Mouse (Mus musculus) E14TG2a.4 (cell line): ENCODE data around the gene Gm17581.

Experiments used
- H3K27me3 ChIP-seq: 2 replicates; pipeline ENCODE4 v1.6.1; 2014; ENCODE audit warnings: low read length, control low read depth; ENCODE audit not compliant: insufficient read depth
- H3K36me3 ChIP-seq: 2 replicates; pipeline ENCODE4 v1.6.1; 2014; ENCODE audit warnings: low read length, control low read depth; ENCODE audit not compliant: insufficient read depth
- H3K4me1 ChIP-seq: replicated peaks from 2 replicates; pipeline ENCODE4 v1.6.1; 2014; ENCODE audit warnings: low read depth, low read length, control low read depth
- H3K4me3 ChIP-seq: replicated peaks from 2 replicates; pipeline ENCODE4 v1.5.1; 2014; ENCODE audit warnings: mild to moderate bottlenecking, low read length
- H3K9me3 ChIP-seq: 2 replicates; pipeline ENCODE4 v1.6.1; 2014; ENCODE audit warnings: low read length, control low read depth
- CTCF ChIP-seq: conservative IDR thresholded peaks from 2 replicates; pipeline ENCODE4 v1.5.1; 2014; ENCODE audit warnings: low read length
- NANOG ChIP-seq: IDR thresholded peaks from 2 replicates; pipeline ENCODE4 v1.6.1; 2014; ENCODE audit warnings: borderline replicate concordance, low read length, mixed read lengths
- POU5F1 ChIP-seq: IDR thresholded peaks from 2 replicates; pipeline ENCODE4 v1.6.1; 2014; ENCODE audit warnings: low read length, borderline replicate concordance

The Gm17581 gene

DNA sequence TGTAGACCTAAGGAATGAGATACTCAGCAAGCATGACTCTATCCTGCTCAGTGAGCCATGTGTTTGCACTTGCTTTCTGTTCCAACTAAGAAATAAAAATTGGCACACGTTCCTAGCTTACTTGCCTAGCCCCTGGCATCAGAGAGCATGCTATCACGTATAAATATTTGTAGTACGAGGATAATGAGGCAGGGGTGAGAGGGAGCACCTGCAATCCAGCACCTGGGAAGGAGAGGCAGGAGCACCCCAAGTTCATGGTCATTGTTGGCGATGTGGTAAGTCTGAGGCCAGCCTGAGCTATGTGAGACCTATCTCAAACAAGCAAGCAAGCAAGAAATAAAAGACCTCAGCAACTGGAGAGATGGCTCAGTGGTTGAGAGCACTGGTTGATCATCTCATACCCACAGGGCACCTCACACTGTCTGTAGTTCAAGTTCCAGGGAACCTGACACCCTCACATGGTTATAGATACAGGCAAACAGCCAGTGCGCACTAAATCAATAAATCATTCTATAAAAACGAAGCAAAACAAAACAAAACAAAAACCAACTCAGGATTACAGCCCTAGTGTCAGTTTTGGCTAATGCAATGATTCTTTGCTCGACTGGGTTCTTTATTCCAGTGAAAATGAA is 7.8 kb downstream of the Gm17581 start:
- TF ChIP-seq CTCF (no peak), NANOG (no peak), POU5F1 (no peak)
- no peaks in the 10 kb centered on the region for H3K9me3 ChIP-seq

DNA sequence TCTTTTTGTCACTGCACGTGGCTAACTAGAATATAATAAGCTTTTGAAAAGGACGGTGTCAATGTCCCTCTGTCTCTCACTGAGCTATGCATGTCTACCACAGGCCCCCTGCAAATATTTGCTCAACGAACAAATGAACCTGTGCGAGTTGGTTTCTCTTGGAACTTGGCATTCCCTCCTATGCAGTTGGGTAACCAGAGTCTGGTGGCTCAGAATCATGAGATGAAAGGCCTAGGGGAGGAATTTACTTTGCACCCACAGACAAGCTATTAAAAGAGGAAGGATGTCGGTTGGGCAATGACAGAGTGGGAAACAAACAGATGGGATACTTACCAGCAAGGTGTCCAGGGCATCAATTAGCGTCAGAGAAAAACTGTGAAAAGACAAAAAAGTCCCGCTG is 9.4 kb downstream of the Gm17581 start:
- Histone ChIP-seq H3K36me3 (peaks cover 37% of the 10 kb centered on the region), H3K9me3 (no peaks in the 10 kb centered on the region), H3K4me3 (no peak overlapping the region), H3K27me3 (no peaks in the 10 kb centered on the region), H3K4me1 (peaks cover 26% of the 10 kb centered on the region)
- no peak for TF ChIP-seq CTCF
- TF ChIP-seq NANOG: no peak
- TF ChIP-seq POU5F1: no peak

More for the DNA sequence above, 7.8 kb downstream of the Gm17581 start:
- H3K4me1 ChIP-seq: peaks cover 16% of the 10 kb centered on the region
- H3K27me3 ChIP-seq: no peaks in the 10 kb centered on the region
- H3K36me3 ChIP-seq: peaks cover 23% of the 10 kb centered on the region
- H3K4me3 ChIP-seq: peak overlapping the region; percentile 94

- H3K4me3 ChIP-seq: no peak overlapping the region
- peaks cover 52% of the 10 kb centered on the region for H3K36me3 ChIP-seq
- peaks cover 20% of the 10 kb centered on the region for H3K4me1 ChIP-seq
- H3K27me3 ChIP-seq: no peaks in the 10 kb centered on the region
- H3K9me3 ChIP-seq: no peaks in the 10 kb centered on the region
- TF ChIP-seq CTCF (no peak), NANOG (no peak), POU5F1 (no peak)
These were observed 11.1 kb downstream of the Gm17581 start for GRCm38 (mm10) chr2:155724526-155724925.

DNA sequence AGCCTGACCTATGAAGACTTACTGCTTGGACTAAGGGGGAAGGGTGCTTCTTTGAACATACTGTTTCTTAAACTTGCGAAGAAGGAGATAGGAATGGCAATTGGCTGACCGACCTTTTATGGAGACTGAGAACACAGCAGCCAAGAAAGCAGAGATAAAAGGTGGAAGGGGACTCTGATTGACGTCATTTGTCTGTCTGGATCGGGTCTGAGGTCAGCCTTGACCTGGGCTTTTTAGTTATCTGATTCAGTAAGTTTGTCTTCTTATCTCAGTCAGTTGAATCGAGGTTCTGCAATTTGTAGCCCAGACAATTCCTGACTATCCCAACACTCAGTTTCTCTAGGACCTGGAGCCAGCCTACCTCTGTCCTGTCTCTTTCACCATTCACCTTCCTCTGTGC is 11.6 kb downstream of the Gm17581 start:
- Histone ChIP-seq H3K4me3 (no peak overlapping the region), H3K9me3 (no peaks in the 10 kb centered on the region), H3K4me1 (peaks cover 19% of the 10 kb centered on the region), H3K36me3 (peaks cover 56% of the 10 kb centered on the region), H3K27me3 (no peaks in the 10 kb centered on the region)
- TF ChIP-seq POU5F1 (no peak), CTCF (no peak), NANOG (no peak)

DNA sequence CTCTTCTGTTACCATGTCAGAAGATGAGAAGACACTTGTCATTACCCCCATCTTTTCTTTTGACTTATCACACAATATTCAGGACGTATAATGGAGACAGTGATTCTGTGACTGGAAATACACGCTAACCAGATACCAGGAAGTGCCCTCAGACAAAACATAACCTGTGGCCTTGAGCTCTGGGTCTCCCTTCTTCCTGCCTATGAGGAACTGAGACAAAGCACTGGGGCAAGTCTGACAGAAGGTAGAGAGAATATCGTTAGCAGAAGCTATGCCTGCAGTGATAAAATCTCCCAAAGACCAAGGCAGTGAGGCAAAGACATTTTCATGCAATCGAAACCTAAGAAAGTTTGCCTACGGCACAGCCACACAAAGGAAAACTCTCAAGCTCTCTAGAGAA is 15.1 kb downstream of the Gm17581 start:
- Histone ChIP-seq H3K4me1 (peaks cover 15% of the 10 kb centered on the region), H3K4me3 (no peak overlapping the region), H3K27me3 (no peaks in the 10 kb centered on the region), H3K36me3 (peaks cover 70% of the 10 kb centered on the region), H3K9me3 (no peaks in the 10 kb centered on the region)
- TF ChIP-seq NANOG (no peak), POU5F1 (no peak), CTCF (no peak)

DNA sequence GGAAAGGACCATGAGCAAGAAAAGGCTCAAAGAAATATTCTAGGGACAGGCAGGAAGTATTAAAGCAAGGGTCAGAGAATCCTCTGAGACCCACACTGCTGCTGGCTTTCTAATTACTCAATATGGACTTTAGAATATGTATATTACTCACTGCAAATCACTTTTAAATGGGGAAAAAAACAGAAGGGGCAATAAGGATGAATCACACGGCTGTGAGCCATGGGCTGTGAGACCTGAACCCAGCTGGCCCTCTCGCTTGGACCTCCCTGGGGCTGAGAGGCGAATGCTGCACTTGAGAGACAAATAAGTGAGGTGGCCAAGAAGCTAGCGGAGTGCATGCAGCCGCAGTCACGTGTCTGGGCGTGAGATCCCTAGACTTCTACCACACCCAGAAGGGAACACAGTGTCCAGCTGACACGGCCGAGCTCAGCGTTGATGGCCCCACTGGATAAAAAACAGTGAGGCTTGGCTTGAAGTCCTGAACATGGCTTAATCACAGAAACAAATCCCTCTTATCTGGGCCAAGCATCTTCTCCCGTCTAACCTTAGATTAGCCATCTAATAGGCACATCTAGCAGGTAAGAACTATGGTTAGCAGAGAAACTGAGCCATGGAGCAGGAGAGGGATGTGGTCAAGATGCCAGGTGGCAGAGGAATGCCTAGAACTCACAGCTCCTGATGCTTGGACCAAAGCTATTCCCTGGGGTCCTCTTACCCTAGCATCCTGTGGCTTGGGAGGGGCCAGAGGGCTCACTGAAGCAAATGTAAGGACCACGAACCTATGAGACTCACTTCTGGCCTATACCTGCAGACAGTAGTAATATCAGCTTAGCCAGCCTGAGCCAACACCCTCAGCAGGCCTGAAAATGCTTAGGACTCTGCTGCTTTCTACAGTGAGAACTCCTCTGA is 18.3 kb downstream of the Gm17581 start:
- H3K27me3 ChIP-seq: no peaks in the 10 kb centered on the region
- H3K9me3 ChIP-seq: no peaks in the 10 kb centered on the region
- peaks cover 80% of the 10 kb centered on the region for H3K36me3 ChIP-seq
- TF ChIP-seq CTCF: no peak
- no peak for TF ChIP-seq POU5F1
- no peak for TF ChIP-seq NANOG
- H3K4me3 ChIP-seq: no peak overlapping the region
- peaks cover 9% of the 10 kb centered on the region for H3K4me1 ChIP-seq

- no peaks in the 10 kb centered on the region for H3K9me3 ChIP-seq
- H3K27me3 ChIP-seq: no peaks in the 10 kb centered on the region
- TF ChIP-seq NANOG (no peak), POU5F1 (no peak), CTCF (no peak)
- peaks cover 90% of the 10 kb centered on the region for H3K36me3 ChIP-seq
- H3K4me1 ChIP-seq: no peaks in the 10 kb centered on the region
- H3K4me3 ChIP-seq: no peak overlapping the region
These were observed 25.1 kb downstream of the Gm17581 start for GRCm38 (mm10) chr2:155710557-155710956.

GRCm38 (mm10) chr2:155707251-155707650 is 28.4 kb downstream of the Gm17581 start:
- H3K4me3 ChIP-seq: no peak overlapping the region
- H3K4me1 ChIP-seq: peaks cover 10% of the 10 kb centered on the region
- H3K9me3 ChIP-seq: no peaks in the 10 kb centered on the region
- H3K36me3 ChIP-seq: peaks cover 79% of the 10 kb centered on the region
- no peaks in the 10 kb centered on the region for H3K27me3 ChIP-seq
- TF ChIP-seq NANOG: no peak
- TF ChIP-seq CTCF: no peak
- TF ChIP-seq POU5F1: no peak
